Mouse (Mus musculus): Measurements from ENCODE around the gene Slbp.

DNA sequence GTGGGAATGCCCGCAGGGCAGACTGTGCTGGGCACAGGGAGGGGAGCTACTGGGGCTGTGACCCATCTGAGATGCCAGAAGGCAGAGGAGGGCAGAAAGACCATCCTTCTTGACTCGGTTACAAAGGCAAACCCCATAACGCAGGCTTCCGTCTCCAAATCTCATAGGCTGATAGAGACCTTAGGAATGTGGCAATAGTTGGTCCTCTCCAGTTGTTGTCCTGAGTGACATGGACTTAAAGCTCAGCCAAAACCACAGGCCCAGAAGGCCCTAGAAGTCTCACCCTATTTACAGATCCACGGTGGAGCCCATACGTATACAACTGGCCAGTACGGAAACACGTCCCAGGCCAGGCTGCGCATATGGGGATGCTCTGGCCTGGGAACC is 42.1 kb upstream of the Slbp start:
- TF ChIP-seq CTCF (IDR thresholded peaks at IDR 0.05; ENCODE audit: borderline replicate concordance, control insufficient read depth, extremely low read depth, insufficient read depth, low read length, poor library complexity) (no peak), POLR2A (IDR thresholded peaks at IDR 0.05; ENCODE audit: control insufficient read depth, extremely low read depth, insufficient read depth, low read length, poor library complexity) (no peak)
